Mouse (Mus musculus) neural tube, embryonic 14.5 days (tissue): ENCODE results near the gene Dhx34. TPM values are rescaled to one million over a fixed set of nuclear protein-coding genes. Genes with fewer than 3 reads are reported as not detected.

ENCODE experiments used
- ATAC-seq: fragments of 200-750 bp; cut with Nextera tagmentation; 2 replicates; pipeline ENCODE4 v1.8.0; 2017; ENCODE audit warnings: low read depth, mild to moderate bottlenecking, moderate TSS enrichment, moderate library complexity
- H3K27ac ChIP-seq: fragments of 300-500 bp; sonication (generic); 2 replicates; pipeline ENCODE4 v1.5.1; 2014; ENCODE audit warnings: low read depth, mild to moderate bottlenecking, control low read depth, low read length, moderate library complexity, mixed read lengths
- H3K27me3 ChIP-seq: fragments of 300-500 bp; sonication (generic); 2 replicates; pipeline ENCODE4 v1.6.1; 2014; ENCODE audit warnings: low read length; ENCODE audit not compliant: control insufficient read depth, insufficient read depth
- H3K36me3 ChIP-seq: fragments of 300-500 bp; sonication (generic); 2 replicates; pipeline ENCODE4 v1.6.1; 2014; ENCODE audit warnings: low read length, mixed read lengths; ENCODE audit not compliant: control insufficient read depth, insufficient read depth
- H3K4me1 ChIP-seq: fragments of 300-500 bp; sonication (generic); 2 replicates; pipeline ENCODE4 v1.6.1; 2014; ENCODE audit warnings: low read length; ENCODE audit not compliant: control insufficient read depth, insufficient read depth
- H3K4me2 ChIP-seq: fragments of 300-500 bp; sonication (generic); 2 replicates; pipeline ENCODE4 v1.6.1; 2014; ENCODE audit warnings: mild to moderate bottlenecking, low read depth, low read length, control low read depth
- H3K4me3 ChIP-seq: fragments of 300-500 bp; sonication (generic); 2 replicates; pipeline ENCODE4 v1.5.1; 2014; ENCODE audit warnings: low read depth, low read length, control low read depth, mixed read lengths
- H3K9ac ChIP-seq: fragments of 300-500 bp; sonication (generic); replicated peaks from 2 replicates; pipeline ENCODE4 v1.6.1; 2014; ENCODE audit warnings: low read depth, mild to moderate bottlenecking, control low read depth, low read length, mixed read lengths
- H3K9me3 ChIP-seq: fragments of 300-500 bp; sonication (generic); 2 replicates; pipeline ENCODE4 v1.6.1; 2016; ENCODE audit warnings: low read length; ENCODE audit not compliant: control insufficient read depth
- WGBS: fragments of 180-500 bp; shearing (Covaris S2); extraction: QIAGEN DNeasy Blood & Tissue Kit; methylation state at CpG from one replicate; pipeline ENCODE4 v1.1.7; 2014; 5-methylcytosine and 5-hydroxymethylcytosine counted together
- polyA plus RNA-seq: library from polyadenylated mRNA; unstranded; fragments of >200 nt; fragmentation: Nextera tagmentation; extraction: Ambion mirVana; gene quantifications from 2 replicates; pipeline ENCODE4 v1.2.1, GENCODE M21; 2014

Dhx34 gene
- polyA plus RNA-seq, 1 experiment from 2014 or later = 6.8 TPM

DNA sequence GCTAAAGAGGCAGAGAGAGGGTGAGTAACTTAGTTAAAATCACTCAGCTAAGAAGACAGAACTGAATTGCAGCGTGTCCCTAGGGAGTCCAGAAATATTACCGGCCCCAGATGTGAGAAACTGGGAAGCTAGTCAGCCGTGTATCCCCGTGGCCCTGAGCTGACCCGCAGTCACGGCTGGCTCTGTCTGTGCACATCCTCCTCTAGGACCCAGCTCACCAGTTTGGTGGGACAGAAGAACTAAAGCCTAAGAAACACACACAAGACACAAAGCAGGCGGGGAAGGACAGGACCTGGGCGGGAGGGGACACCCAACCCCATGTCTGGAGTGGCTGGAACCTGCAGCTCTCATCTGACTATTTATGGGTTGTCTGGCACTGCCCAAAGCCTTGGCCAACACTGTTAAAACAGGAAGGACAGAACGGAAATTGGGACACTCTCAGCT is 17.7 kb upstream of the Dhx34 start:
- no peaks in the 10 kb centered on the region for H3K27me3 ChIP-seq
- H3K36me3 ChIP-seq = no peaks in the 10 kb centered on the region
- no peak overlapping the region for H3K4me3 ChIP-seq
- H3K4me1 ChIP-seq = no peaks in the 10 kb centered on the region
- 59% methylated on average over 9 of the region's 9 CpGs for WGBS
- H3K27ac ChIP-seq = no peak overlapping the region
- no peak overlapping the region for H3K4me2 ChIP-seq
- H3K9me3 ChIP-seq = no peaks in the 10 kb centered on the region
- H3K9ac ChIP-seq = no peak overlapping the region
- no peak for ATAC-seq

- no peak overlapping the region for H3K27ac ChIP-seq
- H3K4me3 ChIP-seq = no peak overlapping the region
- no peak overlapping the region for H3K4me2 ChIP-seq
- no peaks in the 10 kb centered on the region for H3K36me3 ChIP-seq
- H3K4me1 ChIP-seq = no peaks in the 10 kb centered on the region
- H3K9ac ChIP-seq = no peak overlapping the region
- whole genome bisulfite sequencing = 51% methylated on average over 5 of the region's 5 CpGs
- no peaks in the 10 kb centered on the region for H3K27me3 ChIP-seq
- ATAC-seq = no peak
- no peaks in the 10 kb centered on the region for H3K9me3 ChIP-seq
Measured at GRCm38 (mm10) chr7:16229869-16230268, 8.0 kb upstream of the Dhx34 start.

GRCm38 (mm10) chr7:16213986-16214385 is 7.9 kb downstream of the Dhx34 start:
- no peak overlapping the region for H3K4me3 ChIP-seq
- no peak overlapping the region for H3K27ac ChIP-seq
- no peaks in the 10 kb centered on the region for H3K4me1 ChIP-seq
- no peaks in the 10 kb centered on the region for H3K27me3 ChIP-seq
- H3K36me3 ChIP-seq = peaks cover 51% of the 10 kb centered on the region
- 92% methylated on average over 9 of the region's 9 CpGs for WGBS
- no peak for ATAC-seq
- no peaks in the 10 kb centered on the region for H3K9me3 ChIP-seq
- H3K4me2 ChIP-seq = no peak overlapping the region
- H3K9ac ChIP-seq = no peak overlapping the region

- Histone ChIP-seq H3K36me3 (peaks cover 54% of the 10 kb centered on the region), H3K9me3 (no peaks in the 10 kb centered on the region), H3K4me1 (no peaks in the 10 kb centered on the region), H3K9ac (no peak overlapping the region), H3K27ac (no peak overlapping the region), H3K4me2 (no peak overlapping the region), H3K4me3 (no peak overlapping the region), H3K27me3 (no peaks in the 10 kb centered on the region)
- 91% methylated on average over 6 of the region's 6 CpGs for WGBS
- ATAC-seq = no peak
Measured at GRCm38 (mm10) chr7:16213196-16213595, 8.6 kb downstream of the Dhx34 start.

GRCm38 (mm10) chr7:16210862-16211365 is 10.9 kb downstream of the Dhx34 start:
- Histone ChIP-seq H3K27ac (no peak overlapping the region), H3K9me3 (no peaks in the 10 kb centered on the region), H3K27me3 (no peaks in the 10 kb centered on the region), H3K36me3 (peaks cover 51% of the 10 kb centered on the region), H3K4me1 (no peaks in the 10 kb centered on the region), H3K9ac (no peak overlapping the region), H3K4me3 (no peak overlapping the region), H3K4me2 (no peak overlapping the region)
- ATAC-seq = no peak
- 86% methylated on average over 12 of the region's 12 CpGs for WGBS

DNA sequence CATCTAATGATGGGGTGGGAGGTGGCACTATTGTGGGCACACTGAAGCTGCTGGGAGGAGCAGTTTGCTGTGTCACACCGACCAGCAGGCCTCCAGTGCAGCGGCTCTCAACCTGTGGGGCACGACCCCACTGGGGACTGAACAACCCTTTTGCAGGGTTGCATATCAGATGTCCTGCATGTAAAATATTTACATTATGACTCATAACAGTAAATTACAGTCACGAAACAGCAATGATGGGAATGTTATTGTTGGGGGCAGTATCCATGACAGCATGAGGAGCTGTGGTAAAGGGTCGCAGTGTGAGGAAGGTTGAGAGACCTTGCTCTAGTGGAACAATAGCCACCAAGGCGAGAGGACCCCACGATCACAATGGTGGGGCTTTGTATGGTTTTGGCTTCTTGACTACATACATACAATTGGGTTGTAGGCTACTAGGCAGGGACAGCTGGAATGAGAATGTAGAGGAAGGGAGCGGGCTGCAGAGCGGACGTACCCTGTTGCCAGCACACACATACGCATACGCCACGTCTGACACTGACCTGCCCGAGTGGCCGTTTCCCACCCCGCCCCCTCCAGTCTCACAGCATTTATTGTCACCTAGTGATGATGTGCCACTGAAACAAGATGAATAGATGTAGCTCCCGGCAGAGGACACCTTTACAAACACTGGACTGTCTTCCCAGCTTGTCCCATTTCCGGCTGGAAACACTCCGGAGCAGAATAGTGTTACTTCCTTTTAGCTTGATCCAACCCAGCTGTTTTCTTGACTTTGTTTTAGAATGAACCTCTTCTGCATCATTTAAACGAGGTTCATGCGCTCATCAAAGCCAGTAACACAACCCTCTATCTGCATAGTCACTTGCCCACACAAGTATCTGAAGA is 12.8 kb downstream of the Dhx34 start:
- no peak overlapping the region for H3K4me2 ChIP-seq
- H3K36me3 ChIP-seq = peaks cover 42% of the 10 kb centered on the region
- H3K4me3 ChIP-seq = no peak overlapping the region
- ATAC-seq = no peak
- H3K9me3 ChIP-seq = no peaks in the 10 kb centered on the region
- no peak overlapping the region for H3K27ac ChIP-seq
- H3K9ac ChIP-seq = no peak overlapping the region
- no peaks in the 10 kb centered on the region for H3K27me3 ChIP-seq
- no peaks in the 10 kb centered on the region for H3K4me1 ChIP-seq
- 90% methylated on average over 21 of the region's 21 CpGs for WGBS

- H3K4me2 ChIP-seq = no peak overlapping the region
- no peak overlapping the region for H3K9ac ChIP-seq
- H3K9me3 ChIP-seq = no peaks in the 10 kb centered on the region
- no peak for ATAC-seq
- no peak overlapping the region for H3K27ac ChIP-seq
- no peak overlapping the region for H3K4me3 ChIP-seq
- H3K4me1 ChIP-seq = no peaks in the 10 kb centered on the region
- peaks cover 42% of the 10 kb centered on the region for H3K36me3 ChIP-seq
- H3K27me3 ChIP-seq = no peaks in the 10 kb centered on the region
- 96% methylated on average over 10 of the region's 10 CpGs for WGBS
Measured at GRCm38 (mm10) chr7:16207496-16207895, 14.3 kb downstream of the Dhx34 start.

GRCm38 (mm10) chr7:16207076-16207475 is 14.8 kb downstream of the Dhx34 start:
- no peak overlapping the region for H3K4me3 ChIP-seq
- no peaks in the 10 kb centered on the region for H3K27me3 ChIP-seq
- no peaks in the 10 kb centered on the region for H3K9me3 ChIP-seq
- H3K4me2 ChIP-seq = no peak overlapping the region
- 89% methylated on average over 7 of the region's 7 CpGs for WGBS
- no peak overlapping the region for H3K9ac ChIP-seq
- no peaks in the 10 kb centered on the region for H3K4me1 ChIP-seq
- H3K27ac ChIP-seq = no peak overlapping the region
- H3K36me3 ChIP-seq = peaks cover 45% of the 10 kb centered on the region
- no peak for ATAC-seq

GRCm38 (mm10) chr7:16204791-16205190 is 17.0 kb downstream of the Dhx34 start:
- Histone ChIP-seq H3K4me2 (no peak overlapping the region), H3K36me3 (peaks cover 52% of the 10 kb centered on the region), H3K27ac (no peak overlapping the region), H3K9me3 (no peaks in the 10 kb centered on the region), H3K9ac (no peak overlapping the region), H3K4me1 (no peaks in the 10 kb centered on the region), H3K27me3 (no peaks in the 10 kb centered on the region), H3K4me3 (no peak overlapping the region)
- no peak for ATAC-seq
- 82% methylated on average over 9 of the region's 9 CpGs for WGBS
